Mouse (Mus musculus): ENCODE measurements at regions not wholly inside any gene's neighbourhood (a gene's known extent, or its start where the extent isn't known, plus 50 kb on each side); places are given as distances from the start of the nearest gene placed in this dataset.

DNA sequence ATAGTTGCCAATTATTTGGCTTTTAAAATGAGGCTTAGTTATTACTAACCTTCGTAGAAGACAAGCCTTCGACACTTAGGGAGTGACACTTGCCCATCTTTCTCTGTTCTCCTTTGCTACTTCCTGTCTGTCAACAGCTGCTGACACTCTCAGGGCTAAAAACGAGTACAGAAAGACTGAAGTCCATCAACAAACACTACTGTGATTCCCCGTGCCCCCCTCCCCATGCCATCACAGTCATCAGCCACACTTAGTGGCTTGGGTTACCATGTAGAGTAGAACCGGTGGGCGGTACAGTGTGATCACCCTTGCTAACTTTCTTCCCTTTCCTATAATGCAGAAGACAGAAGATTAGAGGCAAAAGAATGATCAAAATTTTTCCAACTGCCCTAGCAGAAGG lies 402.4 kb downstream of the Atp23 start:
- DNase-seq (ENCODE audit: low spot score in 2 of 2) = no peak

DNA sequence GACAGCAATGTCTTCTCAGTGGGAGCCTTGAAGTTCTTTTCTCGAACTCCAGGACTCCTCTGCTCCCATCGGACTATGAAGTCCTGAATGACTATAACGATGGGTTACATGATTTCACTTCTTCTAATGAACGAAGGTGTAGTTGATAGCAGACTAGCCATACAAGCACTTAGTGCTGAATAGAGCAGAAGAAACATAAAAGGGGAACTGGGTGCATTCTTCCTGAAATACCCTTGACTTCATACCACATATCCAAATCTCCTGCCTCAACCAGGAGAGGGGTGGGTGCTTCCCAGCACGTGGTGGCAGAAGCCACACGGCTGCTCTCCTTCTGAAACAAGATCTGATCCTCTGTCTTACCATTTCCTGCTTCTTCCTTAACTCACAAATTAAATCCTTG lies 407.4 kb downstream of the Atp23 start:
- no peak for DNase-seq (ENCODE audit: low spot score in 2 of 2)

DNA sequence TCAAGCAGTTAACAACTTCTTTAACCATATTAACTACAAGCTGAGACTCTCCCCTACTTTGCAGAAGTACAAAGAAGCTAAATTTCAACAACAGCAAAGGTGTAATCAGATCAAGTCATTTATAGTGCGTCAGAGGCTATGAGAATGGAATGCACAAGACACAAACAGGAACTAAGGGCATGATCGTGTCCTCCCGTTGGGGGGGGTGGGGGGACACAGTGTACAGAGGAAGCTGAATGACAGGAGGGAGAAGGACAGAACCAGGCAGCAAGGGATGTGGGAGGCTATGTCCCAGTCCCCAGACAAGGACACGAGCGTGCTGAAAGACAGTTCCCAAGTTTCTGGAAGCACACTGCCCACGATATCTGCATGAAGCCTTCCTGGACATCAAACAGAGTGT lies 408.9 kb downstream of the Atp23 start:
- no peak for DNase-seq (ENCODE audit: low spot score in 2 of 2)

DNA sequence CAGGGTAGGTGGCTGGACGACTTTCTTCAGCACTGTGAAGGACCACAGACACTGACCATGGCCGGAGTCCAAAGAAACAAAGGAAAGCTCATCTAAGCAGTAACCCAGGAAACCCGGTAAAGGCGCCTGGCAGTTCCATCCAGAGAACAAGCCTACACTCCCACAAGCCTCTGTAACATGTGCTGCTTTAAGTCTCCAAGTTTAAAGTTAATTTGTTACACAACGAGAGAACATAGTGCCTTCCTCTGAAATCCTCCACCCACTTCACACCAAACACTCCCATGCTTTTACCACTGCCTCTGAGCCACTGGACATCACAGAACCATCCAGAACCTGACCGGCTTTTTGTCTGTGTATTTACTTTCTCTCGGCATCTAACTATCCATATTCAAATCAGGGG lies 416.0 kb downstream of the Atp23 start:
- no peak for DNase-seq (ENCODE audit: low spot score in 2 of 2)

DNA sequence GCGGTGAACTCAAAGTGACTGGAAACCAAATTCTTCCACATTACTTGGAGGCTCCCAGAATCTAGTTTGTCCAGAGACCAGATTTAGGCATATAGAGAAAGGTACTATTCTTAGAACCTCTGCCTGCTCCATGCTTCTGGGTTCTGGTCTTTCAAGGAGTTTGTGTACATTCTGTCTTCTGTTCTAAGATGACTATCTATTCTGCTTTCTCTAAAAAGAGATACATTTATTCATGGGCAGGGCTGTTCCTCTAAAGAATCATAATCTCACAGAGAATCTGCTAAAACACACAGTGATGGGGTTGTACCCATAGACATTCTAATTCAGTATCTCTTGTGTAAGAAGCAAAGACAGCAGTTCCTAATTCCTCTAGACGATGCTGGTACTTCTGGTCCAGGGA lies 417.7 kb downstream of the Atp23 start:
- DNase-seq (ENCODE audit: low spot score in 2 of 2) = no peak

DNA sequence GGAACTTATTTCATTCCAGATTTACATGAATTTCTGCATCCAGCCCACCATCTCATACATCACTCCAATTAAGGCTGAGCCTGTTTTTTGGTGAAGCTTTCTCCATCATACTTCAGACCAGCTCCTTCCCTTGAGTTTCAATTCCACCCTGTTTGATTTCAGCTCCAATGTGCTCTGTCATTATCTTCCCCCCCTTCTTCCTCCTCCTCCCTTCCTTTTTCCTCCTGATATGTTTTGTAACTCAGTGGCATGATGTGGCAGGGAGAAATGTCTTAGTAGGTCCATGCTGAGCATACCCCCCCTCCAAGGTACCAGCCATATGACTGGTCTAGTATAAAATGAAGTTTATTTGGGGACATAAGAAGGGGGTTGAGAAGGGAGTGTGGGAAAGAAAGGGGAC lies 420.8 kb downstream of the Atp23 start:
- DNase-seq (ENCODE audit: low spot score in 2 of 2) = no peak

DNA sequence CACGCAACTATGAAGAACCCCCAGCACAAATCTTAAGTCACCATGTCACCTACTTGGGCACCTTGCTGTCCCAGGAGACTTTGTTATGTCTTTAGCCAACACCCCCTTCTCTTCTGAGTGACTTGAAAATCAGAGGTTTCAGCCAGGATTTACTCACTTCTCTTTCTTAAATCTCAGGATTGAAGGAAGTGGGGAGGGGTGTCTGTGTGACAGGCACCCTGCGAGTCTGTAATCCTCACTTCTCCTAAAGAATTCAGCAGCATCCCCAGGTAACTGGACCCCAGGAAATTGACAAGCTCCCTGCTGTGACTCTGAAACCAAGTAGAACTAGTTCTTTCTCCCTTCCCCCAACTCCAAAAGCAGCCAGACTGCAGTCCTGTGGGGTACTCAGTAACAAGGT lies 421.4 kb downstream of the Atp23 start:
- no peak for DNase-seq (ENCODE audit: low spot score in 2 of 2)

DNA sequence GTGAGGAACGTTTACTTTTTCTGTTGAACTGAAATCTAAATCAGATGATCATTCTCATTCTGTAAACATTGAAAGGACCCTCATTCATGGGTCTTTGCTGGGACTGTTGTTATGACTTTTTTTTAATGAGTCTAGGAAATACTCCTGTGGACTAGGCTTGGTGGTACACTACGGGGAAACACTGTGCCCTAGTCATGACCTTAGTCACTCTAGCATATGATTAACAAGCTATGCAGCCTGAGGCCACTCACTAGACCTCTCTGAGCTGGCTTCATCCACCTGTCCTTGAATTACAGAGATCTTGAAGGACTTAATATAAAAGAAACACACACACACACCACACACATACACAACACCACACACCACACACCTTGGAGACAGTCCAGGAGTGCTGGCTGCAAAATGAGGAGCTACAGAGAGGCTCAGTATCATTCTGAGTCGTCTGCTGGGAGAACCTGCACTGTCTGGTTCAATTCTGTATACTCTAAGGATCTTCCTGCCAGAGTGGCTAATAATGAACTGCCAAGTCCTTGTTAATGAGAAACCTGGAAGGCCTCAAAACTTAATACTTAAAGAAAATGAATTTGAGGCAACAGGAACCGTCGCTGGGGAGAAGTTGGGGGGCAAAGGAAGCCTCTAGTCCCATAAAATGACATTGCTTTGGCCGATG lies 428.0 kb downstream of the Atp23 start:
- no peak for DNase-seq (ENCODE audit: low spot score in 2 of 2)

DNA sequence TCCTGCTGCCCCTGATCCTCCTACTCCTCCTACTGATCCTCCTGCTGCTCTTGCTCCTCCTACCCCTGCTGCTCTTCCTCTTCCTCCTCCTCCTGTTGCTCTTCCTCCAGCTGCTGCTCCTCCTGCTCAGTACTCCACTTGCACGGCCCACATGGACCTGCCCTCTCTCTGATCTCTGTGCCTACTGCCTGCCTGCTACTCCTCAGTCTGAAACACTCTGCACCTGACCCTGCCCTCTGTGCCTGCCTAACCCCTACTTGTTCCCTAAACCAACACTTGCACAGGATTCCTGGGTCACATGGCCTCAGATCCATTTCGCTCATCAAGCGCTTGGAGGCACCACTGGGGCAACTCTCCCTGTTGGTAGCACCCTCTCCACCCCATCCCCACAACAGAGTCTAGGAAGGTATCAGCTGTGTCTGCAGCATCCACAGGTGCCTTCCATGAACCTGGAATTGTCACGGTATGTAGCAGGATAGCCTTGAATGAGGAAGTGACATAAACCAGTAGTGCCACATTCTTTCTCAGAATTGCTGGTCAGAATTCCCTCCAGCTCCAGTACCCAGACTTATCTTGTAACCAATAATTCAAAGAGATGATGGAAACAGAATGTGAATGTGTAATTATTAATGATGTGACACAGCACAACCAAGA lies 430.2 kb downstream of the Atp23 start:
- no peak for DNase-seq (ENCODE audit: low spot score in 2 of 2)

DNA sequence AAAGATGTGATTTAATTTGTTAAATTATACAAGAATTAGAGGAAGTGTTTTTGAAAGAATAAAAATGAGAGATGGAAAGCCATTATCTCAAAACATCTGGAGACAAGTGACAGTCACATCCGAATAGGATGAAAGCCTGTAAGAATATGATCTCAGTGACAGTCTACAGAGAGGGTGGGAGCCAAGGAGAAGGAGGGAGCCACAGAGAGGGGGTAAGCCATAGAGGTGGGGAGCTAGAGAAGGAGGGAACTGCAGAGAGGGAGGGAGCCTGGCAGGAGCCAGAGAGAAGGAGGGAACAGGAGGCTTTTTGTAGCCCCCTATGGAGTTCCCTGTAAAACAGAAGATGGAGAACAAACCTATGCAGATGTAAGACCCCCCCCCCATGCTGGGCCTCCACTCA lies 438.4 kb downstream of the Atp23 start:
- DNase-seq (ENCODE audit: low spot score in 2 of 2) = no peak

DNA sequence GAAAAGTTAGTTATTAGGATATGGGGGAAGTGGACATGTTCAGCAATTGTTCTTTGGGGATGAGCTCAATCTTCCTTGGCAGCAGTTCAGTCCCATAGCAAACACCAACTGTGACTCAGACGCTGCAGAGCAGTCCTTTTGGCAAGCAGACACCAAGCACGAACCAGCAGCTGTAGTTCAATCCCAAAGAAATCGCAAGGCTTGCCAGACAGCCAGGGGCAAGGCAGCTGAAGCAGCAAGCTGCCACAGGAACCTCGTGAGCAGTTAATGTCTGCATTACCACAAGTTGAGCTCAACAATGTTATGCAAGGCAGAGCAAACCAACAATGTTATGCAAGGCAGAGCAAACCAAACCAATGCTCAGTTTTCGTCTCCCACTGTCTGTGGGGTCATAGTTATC lies 442.6 kb downstream of the Atp23 start:
- DNase-seq (ENCODE audit: low spot score in 2 of 2) = peak in 1 of 2 experiments; percentile 6

DNA sequence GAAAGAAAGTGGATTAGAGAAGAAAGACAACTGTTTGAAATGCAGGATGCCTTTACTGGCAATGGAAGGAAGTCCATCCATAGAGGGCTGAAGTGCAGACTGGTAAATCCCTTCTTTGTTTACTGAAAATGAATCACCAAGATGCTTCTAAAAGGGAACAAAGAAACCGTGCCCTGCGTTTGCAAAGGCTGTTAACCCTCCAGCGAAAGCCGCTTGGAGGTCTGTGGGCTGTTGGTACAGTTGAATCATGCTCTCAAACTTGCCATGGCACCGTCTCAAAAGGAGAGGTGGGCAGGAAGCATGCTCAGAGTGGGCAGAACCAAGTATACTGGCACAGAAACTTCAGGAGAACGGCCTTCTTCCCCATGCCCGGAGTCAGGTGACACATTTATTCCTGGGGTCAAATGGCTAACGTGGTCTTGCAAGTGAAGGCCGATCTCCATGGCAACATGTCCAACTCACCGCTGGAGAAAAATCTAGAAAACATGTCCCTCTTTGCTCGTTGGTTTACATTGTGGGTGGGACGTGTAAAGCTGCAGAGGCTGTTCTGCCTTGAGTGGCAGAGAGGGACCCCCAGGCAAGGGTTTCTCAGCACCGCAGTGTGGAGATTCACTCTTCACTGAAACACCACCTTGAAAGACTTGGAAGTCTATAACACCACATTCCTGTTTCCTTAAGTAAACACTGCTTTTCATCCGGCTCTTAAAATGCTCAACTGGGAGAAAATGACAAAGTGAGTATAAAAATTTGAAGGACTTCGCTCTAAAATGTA lies 448.2 kb downstream of the Atp23 start:
- no peak for DNase-seq (ENCODE audit: low spot score in 2 of 2)

DNA sequence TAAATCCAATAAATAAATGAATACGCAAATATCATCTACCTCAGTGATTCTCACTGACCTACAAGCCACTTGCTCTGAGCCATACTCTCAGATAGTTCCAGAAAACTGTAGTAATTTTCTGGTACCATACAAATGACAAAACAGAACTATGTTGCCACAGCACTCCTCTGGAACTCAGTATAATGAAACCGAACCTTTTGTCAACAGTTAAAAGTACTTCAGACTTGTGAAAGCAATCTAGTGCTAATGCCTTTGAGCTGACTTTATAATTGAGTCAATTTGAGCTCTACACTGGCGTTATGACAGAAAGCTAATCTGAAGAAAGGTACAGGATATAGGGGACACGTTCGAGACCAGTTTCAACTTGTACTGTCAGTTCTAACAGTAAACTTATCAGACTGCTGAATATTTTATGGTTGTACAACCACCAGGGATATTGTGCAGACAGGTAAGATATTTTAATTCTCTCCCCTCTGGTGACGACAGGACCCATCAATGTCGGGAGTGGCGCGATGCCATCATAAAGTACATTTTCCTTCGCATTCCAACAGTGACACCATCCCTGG lies 449.0 kb downstream of the Atp23 start:
- DNase-seq (ENCODE audit: low spot score in 2 of 2) = no peak

DNA sequence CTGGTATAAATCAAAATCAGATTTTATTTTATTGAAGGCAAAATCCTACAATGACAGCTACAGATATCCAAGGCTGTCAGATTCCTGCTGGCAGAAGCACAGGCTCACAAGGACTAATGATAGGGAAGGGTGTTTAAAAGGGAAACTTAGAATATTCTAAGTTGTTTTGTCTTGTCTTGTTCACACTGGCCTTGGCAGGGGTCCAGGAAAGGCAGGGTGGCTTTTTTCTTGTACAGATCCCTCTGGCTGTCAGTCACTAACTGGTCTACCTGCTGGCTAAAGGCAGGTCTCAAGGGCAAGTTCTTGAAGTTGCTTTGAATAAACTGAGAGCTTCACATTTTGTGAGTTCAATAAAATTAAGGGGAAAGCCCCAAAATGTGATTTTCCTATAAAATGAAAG lies 465.3 kb downstream of the Lrig3 start:
- no peak for DNase-seq (ENCODE audit: low spot score in 2 of 2)

DNA sequence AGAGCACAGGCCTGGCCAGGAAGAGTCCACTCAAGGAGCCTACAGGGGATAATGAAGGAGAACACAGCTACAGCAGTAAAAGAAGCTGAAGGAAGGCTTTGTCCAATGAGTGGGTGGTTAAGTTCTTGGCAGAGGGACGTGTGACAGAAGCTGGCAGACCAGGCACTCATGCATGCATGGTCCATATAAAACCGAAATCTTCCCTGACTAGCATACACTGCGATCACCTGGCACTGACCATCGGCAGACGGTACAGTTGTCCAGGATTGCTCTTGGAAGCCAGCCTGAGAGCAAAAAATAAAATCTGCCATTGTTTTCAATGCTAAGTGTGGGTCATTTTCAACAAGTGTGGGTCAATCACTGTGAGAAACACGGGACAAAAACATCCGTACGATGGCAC lies 464.4 kb downstream of the Lrig3 start:
- DNase-seq (ENCODE audit: low spot score in 2 of 2) = no peak

DNA sequence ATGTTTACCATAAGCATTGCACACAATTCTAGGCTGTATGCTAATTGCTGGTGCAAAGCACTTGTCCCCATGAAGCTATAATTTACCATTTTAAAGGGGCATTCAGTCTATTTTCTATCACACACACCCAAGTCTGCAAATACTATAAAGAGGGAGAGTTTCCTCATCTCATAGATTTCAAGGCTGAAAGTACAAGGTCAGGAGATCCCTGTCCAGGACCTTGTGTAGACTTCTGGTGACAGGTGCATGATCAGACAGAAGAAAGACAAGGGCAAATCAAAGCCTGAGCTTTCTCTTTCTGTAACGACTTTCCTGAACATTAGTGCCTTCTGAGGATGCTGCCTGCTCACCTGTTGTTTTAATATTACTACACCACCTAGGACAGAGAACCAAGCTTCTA lies 463.5 kb downstream of the Lrig3 start:
- no peak for DNase-seq (ENCODE audit: low spot score in 2 of 2)

DNA sequence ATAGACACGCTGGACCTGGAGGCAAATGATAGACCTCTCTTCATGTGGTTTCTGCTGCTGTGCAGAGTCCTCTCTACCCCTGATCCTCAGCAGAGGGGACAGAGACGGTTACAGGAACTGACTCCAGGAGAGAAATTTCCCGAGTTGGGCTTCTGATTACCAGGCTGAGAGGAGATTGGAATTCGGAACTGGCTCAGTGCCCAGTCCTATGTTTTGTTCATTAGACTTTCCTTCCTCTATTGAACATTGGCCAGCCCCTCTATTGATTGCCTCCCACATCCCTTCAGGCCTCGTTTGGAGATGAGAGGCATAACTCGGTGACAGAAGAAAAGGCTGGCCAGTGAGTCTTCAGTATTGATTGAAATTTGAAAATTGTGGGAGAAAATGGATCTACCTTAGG lies 456.1 kb downstream of the Lrig3 start:
- no peak for DNase-seq (ENCODE audit: low spot score in 2 of 2)

DNA sequence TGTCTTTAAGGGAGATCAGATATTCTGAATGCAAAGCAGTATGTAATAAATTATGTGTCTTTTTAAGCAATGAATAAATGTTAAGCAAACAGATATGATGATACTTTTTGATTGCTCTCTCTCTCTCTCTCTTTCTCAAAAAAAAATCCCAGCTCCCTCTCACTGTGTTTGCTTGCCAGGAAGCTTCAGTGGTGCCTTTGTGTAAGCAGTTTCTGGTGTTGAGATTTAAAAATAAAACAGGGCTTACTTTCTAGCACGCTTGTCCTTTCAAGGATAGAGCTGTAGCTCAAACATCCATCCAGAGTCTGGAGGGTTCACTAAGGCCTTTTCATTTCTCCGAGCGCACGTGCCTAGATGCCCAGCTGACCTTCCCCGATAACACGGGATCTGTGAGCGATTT lies 447.8 kb downstream of the Lrig3 start:
- no peak for DNase-seq (ENCODE audit: low spot score in 2 of 2)

DNA sequence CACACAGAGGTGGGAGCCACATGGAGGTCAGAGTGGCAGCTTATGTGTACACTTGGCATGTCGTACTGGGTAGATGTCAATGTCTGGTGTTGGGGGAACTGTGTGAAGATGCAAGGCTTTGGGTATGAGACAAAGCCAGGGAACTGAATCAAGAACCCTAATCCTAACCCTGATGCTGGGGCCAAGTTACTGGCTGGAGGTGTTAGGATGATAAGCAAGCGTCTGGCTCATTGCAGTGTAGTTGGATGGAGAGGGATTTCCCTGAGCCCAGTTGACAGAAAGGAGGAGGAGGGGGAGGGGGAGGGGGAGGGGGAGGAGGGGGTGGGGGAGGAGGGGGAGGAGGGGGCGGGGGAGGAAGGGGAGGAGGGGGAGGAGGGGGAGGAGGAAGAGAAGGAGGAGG lies 426.3 kb downstream of the Lrig3 start:
- no peak for DNase-seq (ENCODE audit: low spot score in 2 of 2)

DNA sequence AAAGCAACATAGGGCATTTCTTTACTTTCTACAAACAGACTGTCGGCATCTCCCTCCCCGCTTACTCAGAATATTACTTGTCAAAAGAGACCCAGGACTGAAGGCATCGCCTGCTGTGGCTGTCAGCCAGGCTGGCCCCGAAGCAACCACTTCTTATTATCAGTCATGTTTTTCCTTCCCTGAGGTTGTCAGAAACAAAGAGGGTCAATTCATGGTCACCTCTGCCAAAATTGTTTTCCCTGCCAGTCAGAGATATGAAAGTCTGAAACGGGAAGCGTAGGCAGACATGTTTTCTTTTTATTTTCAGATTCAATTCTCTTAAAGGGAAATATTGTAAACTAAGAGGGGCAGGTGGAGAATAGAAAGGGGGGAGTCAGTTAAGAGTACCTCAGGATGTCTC lies 425.8 kb downstream of the Lrig3 start:
- DNase-seq (ENCODE audit: low spot score in 2 of 2) = no peak

DNA sequence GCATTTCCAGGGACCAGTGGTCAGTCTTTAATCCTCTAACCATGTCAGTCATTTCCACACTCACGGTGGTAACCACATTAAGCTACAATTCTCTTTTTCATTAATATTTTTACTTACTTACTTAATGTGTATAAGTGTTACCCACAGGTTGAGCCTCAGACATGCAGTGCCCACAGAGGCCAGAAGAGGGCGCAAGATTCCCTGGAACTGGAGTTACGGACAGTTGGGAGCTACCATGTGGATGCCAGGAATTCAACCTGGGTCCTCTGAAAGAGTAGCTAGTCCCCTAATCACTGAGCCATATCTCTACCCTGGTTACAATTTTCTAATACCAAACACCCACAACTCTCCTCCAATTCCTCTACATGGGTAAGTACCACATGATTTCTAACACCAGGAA lies 420.5 kb downstream of the Lrig3 start:
- no peak for DNase-seq (ENCODE audit: low spot score in 2 of 2)

DNA sequence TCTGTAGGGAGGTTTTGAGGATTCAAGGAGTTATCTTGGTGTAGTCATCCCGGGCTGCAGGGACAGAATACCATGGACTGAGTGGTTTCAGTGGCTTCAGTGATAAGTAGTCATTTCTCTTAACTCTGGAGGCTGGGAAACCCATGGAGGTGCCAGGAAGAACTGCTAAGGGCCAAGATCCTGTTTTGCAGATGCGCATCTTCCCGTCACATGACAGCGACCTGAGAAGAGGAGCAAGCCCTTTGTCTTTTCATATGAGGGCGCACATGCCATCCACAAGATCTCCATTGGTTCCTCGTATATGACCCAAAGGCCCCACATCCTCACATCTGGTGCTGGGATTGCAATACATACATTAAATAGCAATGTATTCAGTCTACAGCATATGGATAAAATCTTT lies 419.7 kb downstream of the Lrig3 start:
- no peak for DNase-seq (ENCODE audit: low spot score in 2 of 2)

DNA sequence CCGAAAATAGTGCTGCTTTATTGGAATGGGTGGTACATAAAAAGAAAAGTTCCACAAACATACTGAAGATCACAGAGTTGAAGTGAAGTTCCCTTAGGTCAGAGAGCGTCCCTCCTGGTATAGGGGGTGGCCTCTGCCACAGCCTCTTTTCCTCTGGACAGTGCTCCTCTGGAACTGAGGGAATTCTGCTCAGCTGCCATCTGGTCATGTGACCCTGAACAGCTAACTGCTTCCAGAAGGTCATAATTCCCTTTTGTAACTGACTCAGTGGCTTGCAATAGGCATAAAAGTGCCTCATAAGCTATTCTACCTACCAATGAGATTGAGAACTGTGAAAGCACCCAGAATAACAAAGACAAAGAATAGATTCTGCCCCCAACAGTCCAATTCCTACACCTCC lies 414.4 kb downstream of the Lrig3 start:
- no peak for DNase-seq (ENCODE audit: low spot score in 2 of 2)
